Mouse (Mus musculus) midbrain, embryonic 11.5 days (tissue): ENCODE data around the gene Thumpd1. TPM values are rescaled to one million over a fixed set of nuclear protein-coding genes. Genes with fewer than 3 reads are reported as not detected.
A peak's percentile ranks its signal among the peaks of the same experiment; 100 is the strongest.

Experiments used
- ATAC-seq: fragments of 200-750 bp; cut with Nextera tagmentation; 2 replicates; pipeline ENCODE4 v1.8.0; 2017; ENCODE audit warnings: moderate TSS enrichment, moderate library complexity; ENCODE audit not compliant: low FRiP score
- DNase-seq: peaks from one replicate; pipeline ENCODE4 v3.0.0; 2015; ENCODE audit warnings: low spot score; ENCODE audit errors: missing footprints
- H3K27ac ChIP-seq: fragments of 300-500 bp; sonication (generic); 2 replicates; pipeline ENCODE4 v1.5.1; 2014; ENCODE audit warnings: low read depth, low read length
- H3K27me3 ChIP-seq: fragments of 300-500 bp; sonication (generic); 2 replicates; pipeline ENCODE4 v1.6.1; 2014; ENCODE audit warnings: mild to moderate bottlenecking, low read length, moderate library complexity, mixed read lengths; ENCODE audit not compliant: control insufficient read depth, insufficient read depth
- H3K36me3 ChIP-seq: fragments of 300-500 bp; sonication (generic); 2 replicates; pipeline ENCODE4 v1.6.1; 2014; ENCODE audit warnings: mild to moderate bottlenecking, low read length, moderate library complexity, mixed read lengths; ENCODE audit not compliant: control insufficient read depth, insufficient read depth
- H3K4me1 ChIP-seq: fragments of 300-500 bp; sonication (generic); 2 replicates; pipeline ENCODE4 v1.6.1; 2014; ENCODE audit warnings: low read length; ENCODE audit not compliant: control insufficient read depth, insufficient read depth
- H3K4me2 ChIP-seq: fragments of 300-500 bp; sonication (generic); 2 replicates; pipeline ENCODE4 v1.6.1; 2014; ENCODE audit warnings: mild to moderate bottlenecking, moderate library complexity
- H3K4me3 ChIP-seq: fragments of 300-500 bp; sonication (generic); 2 replicates; pipeline ENCODE4 v1.5.1; 2014; ENCODE audit warnings: low read depth, low read length
- H3K9ac ChIP-seq: fragments of 300-500 bp; sonication (generic); 2 replicates; pipeline ENCODE4 v1.6.1; 2014; ENCODE audit warnings: low read length
- H3K9me3 ChIP-seq: fragments of 300-500 bp; sonication (generic); 2 replicates; pipeline ENCODE4 v1.6.1; 2016; ENCODE audit warnings: low read length; ENCODE audit not compliant: control insufficient read depth
- WGBS: fragments of 180-500 bp; shearing (Covaris S2); extraction: QIAGEN DNeasy Blood & Tissue Kit; methylation state at CpG from one replicate; pipeline ENCODE4 v1.1.7; 2014; 5-methylcytosine and 5-hydroxymethylcytosine counted together
- polyA plus RNA-seq: library from polyadenylated mRNA; unstranded; fragments of >200 nt; fragmentation: Nextera tagmentation; extraction: Ambion mirVana; gene quantifications from 2 replicates; pipeline ENCODE4 v1.2.1, GENCODE M21; 2014

Gene Thumpd1
- polyA plus RNA-seq, 1 experiment from 2014 or later = 106 TPM

GRCm38 (mm10) chr7:119692302-119692701, 28.3 kb downstream of the Thumpd1 start:
- no peak overlapping the region for H3K27ac ChIP-seq
- H3K4me3 ChIP-seq = no peak overlapping the region
- H3K9me3 ChIP-seq = no peaks in the 10 kb centered on the region
- 84% methylated on average over 4 of the region's 4 CpGs for WGBS
- DNase-seq (no peak), ATAC-seq (no peak)
- no peaks in the 10 kb centered on the region for H3K4me1 ChIP-seq
- H3K9ac ChIP-seq = no peak overlapping the region
- no peaks in the 10 kb centered on the region for H3K36me3 ChIP-seq
- H3K4me2 ChIP-seq = no peak overlapping the region
- H3K27me3 ChIP-seq = no peaks in the 10 kb centered on the region

DNA sequence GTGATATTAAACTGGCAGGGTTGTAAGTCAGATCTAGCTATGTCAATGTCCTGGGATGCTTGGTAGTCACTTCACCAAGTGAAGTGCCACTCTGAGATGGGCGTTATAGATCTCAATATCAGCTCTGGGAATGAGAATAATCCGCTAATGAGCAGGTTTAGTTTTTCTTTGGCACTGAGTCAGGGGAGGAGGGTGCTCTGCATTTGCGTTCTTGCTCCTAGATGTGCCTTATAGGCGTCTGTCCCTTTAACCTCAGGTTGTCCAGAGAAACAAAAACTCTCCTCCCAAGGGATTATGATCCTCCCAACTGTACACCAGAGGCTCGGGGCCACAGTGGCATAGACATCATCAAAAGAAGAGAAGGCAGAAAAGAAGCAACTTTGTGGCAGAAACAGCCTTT, 30.9 kb downstream of the Thumpd1 start, which contains the start of gene Acsm4:
Gene Acsm4 (plus strand): TSS at position 301 of the 400 bp plus-strand sequence.
- H3K4me3 ChIP-seq = no peak within 1 kb of the TSS
- 81% methylated on average over 5 of the region's 5 CpGs for WGBS
- no peaks in the 10 kb centered on the region for H3K9me3 ChIP-seq
- H3K36me3 ChIP-seq = no peaks in the 10 kb centered on the region
- H3K9ac ChIP-seq = no peak within 1 kb of the TSS
- no peak within 1 kb of the TSS for H3K4me2 ChIP-seq
- ATAC-seq = no peak
- no peak within 1 kb of the TSS for H3K27ac ChIP-seq
- H3K27me3 ChIP-seq = no peaks in the 10 kb centered on the region
- DNase-seq = no peak
- H3K4me1 ChIP-seq = no peaks in the 10 kb centered on the region

DNA sequence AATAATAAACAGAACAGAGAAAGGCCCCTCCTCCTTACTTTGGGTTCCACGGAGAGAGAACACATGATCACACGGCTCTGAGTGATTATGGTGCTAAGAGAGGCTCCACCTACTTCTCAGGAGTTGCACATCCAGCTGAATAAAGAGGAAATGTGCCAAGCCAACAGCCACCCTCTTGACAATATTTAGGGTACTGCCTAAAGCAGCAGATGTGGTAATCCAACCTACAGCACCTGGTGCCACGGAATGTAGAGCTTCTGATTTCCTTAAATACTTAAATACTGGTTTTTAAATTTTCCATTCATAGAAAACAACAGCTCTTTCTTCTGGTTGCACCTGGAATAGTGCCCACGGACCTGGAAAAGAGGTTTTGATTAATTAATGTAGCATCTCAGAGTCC, 37.9 kb downstream of the Thumpd1 start:
- DNase-seq = no peak
- H3K4me1 ChIP-seq = no peaks in the 10 kb centered on the region

DNA sequence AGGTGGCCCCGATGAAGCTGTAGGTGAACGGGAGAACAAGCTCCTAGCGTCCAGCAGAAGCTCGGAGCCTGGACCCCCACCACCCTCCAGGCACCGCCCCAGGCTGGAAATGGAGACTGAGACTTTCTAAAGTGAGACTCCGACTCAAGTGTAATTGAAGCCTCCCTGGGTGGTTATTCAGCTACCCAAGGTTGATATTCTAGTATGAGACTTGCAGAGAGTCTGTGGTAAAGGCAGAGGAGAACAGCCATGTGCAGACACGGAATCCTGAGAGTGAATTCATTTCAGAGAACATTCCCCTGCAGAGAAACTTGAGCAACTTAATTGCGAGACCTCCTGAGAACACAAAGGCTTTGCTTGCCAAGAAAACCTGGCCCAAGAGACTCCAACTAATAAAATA, 40.5 kb downstream of the Thumpd1 start:
- H3K27me3 ChIP-seq = no peaks in the 10 kb centered on the region
- no peaks in the 10 kb centered on the region for H3K9me3 ChIP-seq
- WGBS = 77% methylated on average over 8 of the region's 8 CpGs
- H3K4me1 ChIP-seq = no peaks in the 10 kb centered on the region
- no peak overlapping the region for H3K4me2 ChIP-seq
- ATAC-seq = no peak
- no peak for DNase-seq
- H3K4me3 ChIP-seq = no peak overlapping the region
- no peaks in the 10 kb centered on the region for H3K36me3 ChIP-seq
- no peak overlapping the region for H3K9ac ChIP-seq
- no peak overlapping the region for H3K27ac ChIP-seq

More for the DNA sequence above, 37.9 kb downstream of the Thumpd1 start:
- H3K27ac ChIP-seq = no peak overlapping the region
- H3K36me3 ChIP-seq = no peaks in the 10 kb centered on the region
- no peak for ATAC-seq
- no peak overlapping the region for H3K4me3 ChIP-seq
- H3K27me3 ChIP-seq = no peaks in the 10 kb centered on the region
- no peaks in the 10 kb centered on the region for H3K9me3 ChIP-seq
- H3K4me2 ChIP-seq = no peak overlapping the region
- 77% methylated on average over 4 of the region's 4 CpGs for WGBS
- H3K9ac ChIP-seq = no peak overlapping the region

DNA sequence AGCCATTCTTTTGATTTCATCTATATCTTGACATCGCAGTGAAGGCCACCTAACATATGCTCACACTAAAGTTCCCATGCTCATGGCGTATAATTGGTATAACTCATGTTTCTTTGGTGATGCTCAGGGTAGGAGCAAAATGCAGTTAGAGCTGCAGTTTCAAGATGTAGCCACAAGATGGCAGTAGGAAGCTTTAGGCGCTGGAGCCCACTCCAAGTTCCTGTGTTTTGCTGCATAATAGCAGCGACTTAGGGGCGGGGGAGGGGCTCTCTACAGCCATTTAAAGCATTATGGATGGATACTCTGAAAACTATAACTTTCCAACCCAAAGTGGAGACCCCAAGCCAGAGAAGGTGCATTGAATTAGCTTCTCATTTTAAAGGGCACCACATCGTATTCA, 47.1 kb downstream of the Thumpd1 start:
- no peaks in the 10 kb centered on the region for H3K4me1 ChIP-seq
- no peak overlapping the region for H3K4me2 ChIP-seq
- DNase-seq (peak; percentile 93), ATAC-seq (peak; percentile 76)
- no peak overlapping the region for H3K27ac ChIP-seq
- no peaks in the 10 kb centered on the region for H3K36me3 ChIP-seq
- H3K9me3 ChIP-seq = no peaks in the 10 kb centered on the region
- WGBS = 17% methylated on average over 6 of the region's 6 CpGs
- H3K4me3 ChIP-seq = no peak overlapping the region
- no peaks in the 10 kb centered on the region for H3K27me3 ChIP-seq
- no peak overlapping the region for H3K9ac ChIP-seq

- no peak for DNase-seq
- H3K9ac ChIP-seq = no peak overlapping the region
- no peak overlapping the region for H3K4me2 ChIP-seq
- 36% methylated on average over 6 of the region's 6 CpGs for WGBS
- H3K4me1 ChIP-seq = no peaks in the 10 kb centered on the region
- ATAC-seq = no peak
- H3K27ac ChIP-seq = no peak overlapping the region
- H3K9me3 ChIP-seq = no peaks in the 10 kb centered on the region
- H3K4me3 ChIP-seq = no peak overlapping the region
- no peaks in the 10 kb centered on the region for H3K27me3 ChIP-seq
- no peaks in the 10 kb centered on the region for H3K36me3 ChIP-seq
Observed at GRCm38 (mm10) chr7:119670925-119671324, 49.7 kb downstream of the Thumpd1 start.

- ATAC-seq (no peak), DNase-seq (no peak)
- Histone ChIP-seq H3K9me3 (no peaks in the 10 kb centered on the region), H3K4me2 (no peak overlapping the region), H3K4me3 (no peak overlapping the region), H3K9ac (no peak overlapping the region), H3K27ac (no peak overlapping the region), H3K27me3 (no peaks in the 10 kb centered on the region), H3K36me3 (no peaks in the 10 kb centered on the region), H3K4me1 (no peaks in the 10 kb centered on the region)
- 71% methylated on average over 5 of the region's 5 CpGs for WGBS
Observed at GRCm38 (mm10) chr7:119670395-119670794, 50.2 kb downstream of the Thumpd1 start.

DNA sequence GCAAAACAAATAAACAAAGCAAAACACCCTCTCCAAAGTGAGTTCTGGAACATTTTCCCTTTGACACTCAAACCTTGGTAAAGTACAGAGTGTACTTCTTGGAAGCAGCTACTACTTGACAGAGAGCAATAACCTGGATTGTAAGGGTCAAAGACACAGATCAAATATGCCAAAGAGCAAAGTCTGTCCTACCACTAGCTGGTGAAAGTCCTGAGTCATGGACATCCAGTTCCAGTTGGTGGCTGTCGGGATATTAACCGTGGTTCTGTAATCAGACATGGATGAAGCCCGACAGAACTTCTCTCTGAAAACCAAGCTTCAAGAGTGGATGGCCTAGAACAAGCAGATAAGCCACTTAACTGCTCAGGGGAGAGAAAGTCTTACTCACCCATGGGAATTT, 52.7 kb downstream of the Thumpd1 start:
- Histone ChIP-seq H3K27me3 (no peaks in the 10 kb centered on the region), H3K9ac (no peak overlapping the region), H3K27ac (no peak overlapping the region), H3K9me3 (no peaks in the 10 kb centered on the region), H3K4me1 (no peaks in the 10 kb centered on the region), H3K4me3 (no peak overlapping the region), H3K4me2 (no peak overlapping the region), H3K36me3 (no peaks in the 10 kb centered on the region)
- DNase-seq (no peak), ATAC-seq (no peak)
- WGBS = 94% methylated on average over 3 of the region's 3 CpGs
